Mouse (Mus musculus): ENCODE data around the gene Zfp526.

Gene Zfp526

GRCm38 (mm10) chr7:25267751-25268463, 46.7 kb downstream of the Zfp526 start:
- peak; percentile 99 for DNase-seq (ENCODE audit: low read depth, low spot score)

DNA sequence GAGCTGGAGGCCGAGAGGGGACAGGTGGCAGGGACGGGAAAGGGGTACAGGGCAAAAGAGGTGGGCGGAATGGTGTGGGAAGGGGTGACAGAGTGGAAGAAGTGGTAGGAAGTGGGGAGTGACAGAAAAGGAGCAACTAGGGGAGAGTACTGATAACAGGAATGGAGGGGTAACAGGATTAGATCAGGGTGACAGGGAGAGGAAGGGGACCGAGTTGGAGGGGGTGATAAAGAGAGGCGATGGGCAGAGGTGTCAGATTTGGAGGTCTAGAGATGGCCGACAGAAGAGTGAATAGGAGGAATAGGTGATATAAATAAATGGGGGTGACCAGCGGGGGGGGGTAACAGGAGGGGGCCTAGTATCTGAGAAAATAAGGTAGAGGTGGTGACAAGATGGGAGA, 47.4 kb downstream of the Zfp526 start:
- no peak for DNase-seq (ENCODE audit: low read depth, low spot score)

DNA sequence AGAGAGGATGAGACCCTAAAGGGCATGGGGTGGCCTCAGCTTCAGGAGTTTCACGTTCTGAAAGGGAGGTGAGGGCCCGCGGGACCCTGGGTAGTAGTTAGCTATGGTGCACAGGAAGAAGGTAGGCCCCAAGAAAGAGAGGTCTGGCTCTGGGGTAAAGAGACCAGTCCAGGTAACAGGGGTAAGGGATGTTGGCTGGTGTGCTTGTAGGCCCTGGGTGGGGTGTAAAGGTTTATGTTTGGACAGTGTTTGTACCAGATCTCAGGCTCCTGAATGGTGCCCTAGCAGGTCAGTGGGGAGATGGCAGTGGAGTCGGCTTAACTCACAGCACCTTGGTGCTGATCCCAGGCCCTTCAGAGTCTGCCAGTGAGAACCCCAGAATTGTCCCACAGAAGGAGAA, 47.8 kb downstream of the Zfp526 start:
- peak; percentile 50 for DNase-seq (ENCODE audit: low read depth, low spot score)

DNA sequence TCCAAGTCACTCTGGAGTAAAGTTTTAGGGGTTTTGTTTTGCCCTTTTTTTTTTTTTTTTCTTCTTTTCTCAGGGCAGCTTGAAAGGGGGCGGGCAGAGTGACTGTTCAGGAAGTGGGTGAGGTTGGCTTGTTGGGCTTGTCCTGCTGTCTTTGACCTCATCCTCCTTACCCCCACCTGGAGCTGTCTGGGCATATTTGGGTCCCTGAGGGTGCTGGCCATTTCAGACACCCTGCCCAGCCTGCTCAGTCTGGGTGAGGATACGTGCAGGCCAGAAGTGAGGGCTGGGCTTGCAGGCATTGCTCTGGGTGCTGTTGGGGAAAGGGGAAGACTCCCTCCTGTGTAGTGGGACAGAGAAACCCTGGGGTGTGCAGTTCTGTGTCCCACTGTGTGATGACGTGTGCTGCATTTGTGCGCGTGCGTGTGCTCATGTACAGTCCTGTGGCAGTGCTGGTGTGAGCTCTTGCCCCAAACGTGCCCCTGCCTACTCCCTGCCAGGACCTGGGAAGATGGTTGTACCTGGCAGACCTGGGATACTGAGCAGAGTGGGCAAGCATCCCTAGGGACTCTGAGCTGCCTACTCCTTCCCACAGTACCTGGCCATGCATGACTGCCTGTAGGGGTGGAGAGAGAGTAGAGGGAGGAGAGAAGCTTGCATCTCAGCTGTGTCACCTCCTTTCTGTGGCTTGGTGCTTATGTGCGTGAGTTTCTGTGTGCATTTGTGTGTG, 48.5 kb downstream of the Zfp526 start:
- DNase-seq (ENCODE audit: low read depth, low spot score): peak; percentile 67

- DNase-seq (ENCODE audit: low read depth, low spot score): no peak
These were observed 49.7 kb downstream of the Zfp526 start for GRCm38 (mm10) chr7:25270652-25271633.

DNA sequence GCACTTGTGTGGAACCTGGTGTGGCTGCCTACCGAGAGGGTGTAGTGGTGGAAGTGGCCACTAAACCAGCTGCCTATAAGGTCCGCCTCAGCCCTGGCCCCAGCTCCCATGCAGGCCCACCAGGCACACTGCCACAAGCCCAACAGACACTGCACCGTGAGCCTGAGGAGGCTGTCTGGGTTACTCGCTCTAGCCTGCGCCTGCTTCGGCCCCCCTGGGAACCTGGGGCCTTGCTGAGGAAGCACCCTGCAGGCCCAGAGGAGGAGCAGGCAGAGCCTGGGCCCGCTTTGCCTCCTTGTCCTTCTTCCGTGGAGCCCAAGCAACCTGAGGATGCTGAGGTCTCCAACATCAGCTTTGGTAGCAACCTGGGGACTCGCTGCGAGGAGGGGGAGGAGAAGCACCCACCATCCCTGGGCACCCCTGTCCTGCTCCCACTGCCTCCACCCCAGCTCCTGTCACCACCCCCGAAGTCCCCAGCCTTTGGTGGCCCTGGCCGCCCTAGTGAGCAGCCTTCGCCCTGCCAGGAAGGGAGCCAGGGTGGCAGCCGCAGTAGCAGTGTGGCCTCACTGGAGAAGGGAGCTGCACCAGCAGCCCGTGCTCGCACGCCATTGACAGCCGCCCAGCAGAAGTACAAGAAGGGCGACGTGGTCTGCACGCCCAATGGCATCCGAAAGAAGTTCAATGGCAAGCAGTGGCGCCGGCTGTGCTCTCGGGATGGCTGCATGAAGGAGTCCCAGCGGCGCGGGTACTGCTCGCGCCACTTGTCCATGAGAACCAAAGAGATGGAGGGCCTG, 50.6 kb downstream of the Zfp526 start:
- DNase-seq (ENCODE audit: low read depth, low spot score): no peak

GRCm38 (mm10) chr7:25272445-25273258, 51.4 kb downstream of the Zfp526 start:
- no peak for DNase-seq (ENCODE audit: low read depth, low spot score)

DNA sequence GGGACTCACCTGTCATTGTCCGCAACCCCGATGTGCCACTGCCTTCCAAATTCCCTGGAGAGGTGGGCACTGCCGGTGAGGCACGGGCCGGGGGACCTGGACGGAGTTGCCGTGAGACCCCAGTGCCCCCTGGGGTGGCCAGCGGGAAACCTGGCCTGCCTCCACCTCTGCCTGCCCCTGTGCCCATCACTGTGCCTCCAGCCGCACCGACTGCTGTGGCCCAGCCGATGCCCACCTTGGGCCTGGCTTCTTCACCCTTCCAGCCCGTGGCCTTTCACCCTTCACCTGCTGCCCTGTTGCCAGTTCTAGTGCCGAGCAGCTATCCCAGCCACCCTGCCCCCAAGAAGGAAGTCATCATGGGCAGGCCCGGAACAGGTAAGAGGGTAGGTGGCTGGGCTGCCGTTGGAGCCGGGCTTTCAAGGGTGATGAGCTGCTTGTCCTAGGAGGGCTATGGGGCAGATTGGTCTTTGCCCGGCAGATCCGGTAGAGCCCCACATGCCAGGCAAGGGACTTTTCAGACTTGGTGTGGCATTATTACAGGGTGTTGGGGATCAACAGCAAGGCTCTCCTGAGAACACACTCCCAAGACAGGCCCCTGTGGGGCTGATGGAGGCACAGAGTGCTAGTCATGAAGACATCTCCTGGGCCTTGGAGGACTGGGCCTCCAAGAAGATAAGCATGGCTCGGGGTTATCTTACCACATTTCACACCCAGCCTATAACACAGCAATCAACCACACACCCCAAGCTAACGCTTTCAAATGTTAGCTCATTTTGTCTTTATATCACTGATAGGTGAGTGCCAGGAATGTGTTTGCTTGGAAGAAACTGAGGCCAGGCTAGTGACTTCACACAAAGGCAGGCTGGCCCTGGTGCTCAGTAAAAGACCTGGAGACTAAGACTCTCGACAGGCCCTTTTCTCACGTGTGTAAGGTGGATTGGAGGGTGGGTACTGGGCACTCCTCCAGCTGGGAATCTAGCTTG, 52.3 kb downstream of the Zfp526 start:
- no peak for DNase-seq (ENCODE audit: low read depth, low spot score)

GRCm38 (mm10) chr7:25274571-25274970, 53.3 kb downstream of the Zfp526 start:
- DNase-seq (ENCODE audit: low read depth, low spot score): peak; percentile 72

DNA sequence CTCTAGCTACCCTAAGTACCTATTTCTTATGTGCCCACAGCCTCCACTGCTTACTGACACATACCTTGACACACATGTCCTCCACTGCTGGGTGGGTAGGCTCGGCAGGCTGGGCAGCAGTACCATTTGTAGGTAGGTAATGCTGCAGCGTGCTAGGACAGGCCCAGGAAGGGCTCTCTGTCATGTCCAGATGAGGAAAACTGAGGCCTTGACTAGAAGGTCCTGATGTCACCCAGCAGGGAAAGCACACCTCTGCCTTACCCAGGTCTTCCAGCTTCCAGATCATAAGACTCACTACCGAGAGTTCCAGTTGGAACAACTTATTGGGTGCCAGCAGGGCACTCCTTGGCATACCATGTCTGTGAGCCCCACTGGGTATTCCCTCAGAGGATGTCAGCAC, 53.8 kb downstream of the Zfp526 start:
- DNase-seq (ENCODE audit: low read depth, low spot score): no peak

DNA sequence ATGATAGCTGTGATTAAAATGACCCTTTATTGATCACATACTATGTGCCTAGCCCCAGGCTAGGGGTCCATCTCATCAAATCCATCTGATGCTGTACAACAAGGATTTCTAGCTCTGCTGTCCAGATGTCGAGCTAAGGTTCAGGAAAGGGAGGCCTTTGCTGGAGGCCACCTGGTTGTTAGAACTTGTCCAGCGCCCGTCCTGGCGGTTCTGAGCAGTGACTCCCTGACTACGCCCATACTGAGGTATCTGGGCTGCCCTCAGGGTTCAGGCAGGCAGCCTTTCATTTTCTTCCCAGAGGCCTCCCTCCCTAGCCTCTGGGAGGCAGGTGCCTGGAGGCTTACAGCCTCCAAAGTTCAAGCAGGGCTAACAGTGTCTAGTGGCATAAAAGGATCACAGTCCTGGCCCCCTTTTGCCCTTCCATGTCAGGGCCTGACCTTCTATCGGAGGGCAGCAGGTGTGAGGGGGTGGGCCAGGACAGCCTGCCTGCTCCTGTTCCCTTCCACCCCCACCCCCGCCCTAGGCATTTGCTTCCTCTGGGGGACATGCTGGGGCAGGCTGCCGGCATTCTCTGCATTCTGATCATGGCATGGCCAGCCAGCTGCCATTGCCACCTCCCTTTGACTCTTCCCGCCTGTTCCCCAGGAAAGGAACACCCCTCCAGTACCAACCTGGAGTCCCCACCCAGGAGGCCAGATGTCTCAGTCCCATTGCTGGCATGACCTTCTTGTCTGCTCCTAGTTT, 54.5 kb downstream of the Zfp526 start:
- DNase-seq (ENCODE audit: low read depth, low spot score): no peak
